Mouse (Mus musculus) thymus, adult 2 months (tissue): Measurements from ENCODE around the gene Cilp.

Source experiments
- CTCF ChIP-seq: fragments of 200-500 bp; IDR thresholded peaks from 2 replicates; pipeline ENCODE4 v1.5.1; 2012; ENCODE audit warnings: mild to moderate bottlenecking, control low read depth, low read length, moderate library complexity, borderline replicate concordance; ENCODE audit not compliant: control insufficient read depth, poor library complexity, insufficient read depth; ENCODE audit errors: extremely low read depth
- POLR2A ChIP-seq: fragments of 200-500 bp; IDR thresholded peaks from 2 replicates; pipeline ENCODE4 v1.6.1; 2012; ENCODE audit warnings: mild to moderate bottlenecking, low read length, control low read depth, moderate library complexity; ENCODE audit not compliant: control insufficient read depth, poor library complexity, insufficient read depth; ENCODE audit errors: extremely low read depth

GRCm38 (mm10) chr9:65241973-65242372 lies 23.0 kb upstream of the Cilp start:
- TF ChIP-seq CTCF: no peak
- no peak for TF ChIP-seq POLR2A
